Mouse (Mus musculus) liver, embryonic 11.5 days (tissue): ENCODE results near the gene Cmip. TPM values are rescaled to one million over a fixed set of nuclear protein-coding genes. Genes with fewer than 3 reads are reported as not detected.
"Not testable (repeated sequence)": the region's sequence is repeated elsewhere in the genome, so short reads cannot be mapped to it uniquely, and the experiment has no call there.

Experiments used
- ATAC-seq: fragments of 200-750 bp; cut with Nextera tagmentation; replicated peaks from 2 replicates; pipeline ENCODE4 v1.8.0; 2017; ENCODE audit warnings: moderate number of reproducible peaks, mild to moderate bottlenecking, moderate TSS enrichment, moderate library complexity; ENCODE audit not compliant: low FRiP score
- DNase-seq: peaks from one replicate; pipeline ENCODE4 v3.0.0-alpha.2; 2017; ENCODE audit warnings: low spot score
- H3K27ac ChIP-seq: fragments of 300-500 bp; sonication (generic); 2 replicates; pipeline ENCODE4 v1.5.1; 2014; ENCODE audit warnings: mild to moderate bottlenecking, low read depth, low read length, control low read depth
- H3K27me3 ChIP-seq: fragments of 300-500 bp; sonication (generic); replicated peaks from 2 replicates; pipeline ENCODE4 v1.6.1; 2014; ENCODE audit warnings: low read length, mixed read lengths; ENCODE audit not compliant: control insufficient read depth, insufficient read depth
- H3K36me3 ChIP-seq: fragments of 300-500 bp; sonication (generic); 2 replicates; pipeline ENCODE4 v1.6.1; 2014; ENCODE audit warnings: mild to moderate bottlenecking, low read length, moderate library complexity, mixed read lengths; ENCODE audit not compliant: control insufficient read depth, insufficient read depth
- H3K4me1 ChIP-seq: fragments of 300-500 bp; sonication (generic); replicated peaks from 2 replicates; pipeline ENCODE4 v1.6.1; 2014; ENCODE audit warnings: low read length, mixed read lengths; ENCODE audit not compliant: control insufficient read depth, insufficient read depth
- H3K4me2 ChIP-seq: fragments of 300-500 bp; sonication (generic); 2 replicates; pipeline ENCODE4 v1.6.1; 2014; ENCODE audit warnings: mild to moderate bottlenecking, control low read depth, moderate library complexity
- H3K4me3 ChIP-seq: fragments of 300-500 bp; sonication (generic); 2 replicates; pipeline ENCODE4 v1.5.1; 2014; ENCODE audit warnings: low read depth, low read length, control low read depth
- H3K9ac ChIP-seq: fragments of 300-500 bp; sonication (generic); 2 replicates; pipeline ENCODE4 v1.6.1; 2014; ENCODE audit warnings: low read depth, low read length, control low read depth
- H3K9me3 ChIP-seq: fragments of 300-500 bp; sonication (generic); 2 replicates; pipeline ENCODE4 v1.6.1; 2016; ENCODE audit warnings: low read length, inconsistent platforms, mixed read lengths; ENCODE audit not compliant: control insufficient read depth
- WGBS: fragments of 180-500 bp; shearing (Covaris S2); extraction: QIAGEN DNeasy Blood & Tissue Kit; methylation state at CpG from one replicate; pipeline ENCODE4 v1.1.7; 2014; 5-methylcytosine and 5-hydroxymethylcytosine counted together
- polyA plus RNA-seq: library from polyadenylated mRNA; unstranded; fragments of >200 nt; fragmentation: Nextera tagmentation; extraction: Ambion mirVana; gene quantifications from 2 replicates; pipeline ENCODE4 v1.2.1, GENCODE M21; 2014

Gene Cmip
- polyA plus RNA-seq, 1 experiment from 2014 or later, result 17.1 TPM

GRCm38 (mm10) chr8:117421838-117422237 lies 165.0 kb downstream of the Cmip start:
- H3K4me2 ChIP-seq, result no peak overlapping the region
- peaks cover 6% of the 10 kb centered on the region for H3K4me1 ChIP-seq
- WGBS, result 53% methylated on average over 5 of the region's 5 CpGs
- no peak overlapping the region for H3K9ac ChIP-seq
- no peak for ATAC-seq
- H3K27me3 ChIP-seq, result no peaks in the 10 kb centered on the region
- peaks cover 10% of the 10 kb centered on the region; the same call in 1 of the 2 replicates for H3K36me3 ChIP-seq
- no peak overlapping the region for H3K4me3 ChIP-seq
- no peak overlapping the region for H3K27ac ChIP-seq
- no peaks in the 10 kb centered on the region for H3K9me3 ChIP-seq
- no peak for DNase-seq

- 93% methylated on average over 6 of the region's 6 CpGs for WGBS
These were observed 165.5 kb downstream of the Cmip start for GRCm38 (mm10) chr8:117422343-117422742.

GRCm38 (mm10) chr8:117423029-117423428 lies 166.2 kb downstream of the Cmip start:
- no peak overlapping the region for H3K4me2 ChIP-seq
- no peaks in the 10 kb centered on the region for H3K9me3 ChIP-seq
- peaks cover 12% of the 10 kb centered on the region; the same call in 1 of the 2 replicates for H3K36me3 ChIP-seq
- H3K9ac ChIP-seq, result no peak overlapping the region
- no peaks in the 10 kb centered on the region for H3K27me3 ChIP-seq
- DNase-seq (no peak), ATAC-seq (no peak)
- no peak overlapping the region for H3K4me3 ChIP-seq
- WGBS, result 78% methylated on average over 4 of the region's 4 CpGs
- H3K27ac ChIP-seq, result no peak overlapping the region
- peaks cover 6% of the 10 kb centered on the region for H3K4me1 ChIP-seq

More at GRCm38 (mm10) chr8:117422343-117422742, 165.5 kb downstream of the Cmip start:
- H3K4me3 ChIP-seq, result no peak overlapping the region
- H3K9me3 ChIP-seq, result no peaks in the 10 kb centered on the region
- H3K4me1 ChIP-seq, result peaks cover 6% of the 10 kb centered on the region
- no peak overlapping the region for H3K4me2 ChIP-seq
- no peak overlapping the region for H3K27ac ChIP-seq
- H3K27me3 ChIP-seq, result no peaks in the 10 kb centered on the region
- H3K36me3 ChIP-seq, result peaks cover 10% of the 10 kb centered on the region; the same call in 1 of the 2 replicates
- ATAC-seq (no peak), DNase-seq (no peak)
- H3K9ac ChIP-seq, result no peak overlapping the region

GRCm38 (mm10) chr8:117427816-117428215 lies 171.0 kb downstream of the Cmip start:
- not testable (repeated sequence) for H3K27me3 ChIP-seq

GRCm38 (mm10) chr8:117428524-117429162 lies 171.8 kb downstream of the Cmip start:
- H3K36me3 ChIP-seq, result peaks cover 27% of the 10 kb centered on the region
- DNase-seq, result no peak

More at GRCm38 (mm10) chr8:117427816-117428215, 171.0 kb downstream of the Cmip start:
- ATAC-seq, DNase-seq, H3K9me3 ChIP-seq, H3K4me3 ChIP-seq, H3K4me1 ChIP-seq, H3K27ac ChIP-seq, H3K9ac ChIP-seq, H3K4me2 ChIP-seq: not testable (repeated sequence)
- peaks cover 27% of the 10 kb centered on the region for H3K36me3 ChIP-seq
- whole genome bisulfite sequencing, result 86% methylated on average over 8 of the region's 8 CpGs

GRCm38 (mm10) chr8:117430624-117431023 lies 173.8 kb downstream of the Cmip start:
- Histone ChIP-seq H3K4me3 (no peak overlapping the region), H3K4me1 (no peaks in the 10 kb centered on the region), H3K36me3 (peaks cover 24% of the 10 kb centered on the region), H3K27ac (no peak overlapping the region), H3K9me3 (no peaks in the 10 kb centered on the region), H3K27me3 (no peaks in the 10 kb centered on the region), H3K9ac (no peak overlapping the region), H3K4me2 (no peak overlapping the region)
- 86% methylated on average over 4 of the region's 4 CpGs for WGBS
- DNase-seq (no peak), ATAC-seq (no peak)

More at GRCm38 (mm10) chr8:117428524-117429162, 171.8 kb downstream of the Cmip start:
- Histone ChIP-seq H3K9ac (no peak overlapping the region), H3K4me1 (no peaks in the 10 kb centered on the region), H3K4me2 (no peak overlapping the region), H3K27me3 (no peaks in the 10 kb centered on the region), H3K4me3 (no peak overlapping the region), H3K9me3 (no peaks in the 10 kb centered on the region), H3K27ac (no peak overlapping the region)
- ATAC-seq, result no peak
- WGBS, result 86% methylated on average over 21 of the region's 21 CpGs

DNA sequence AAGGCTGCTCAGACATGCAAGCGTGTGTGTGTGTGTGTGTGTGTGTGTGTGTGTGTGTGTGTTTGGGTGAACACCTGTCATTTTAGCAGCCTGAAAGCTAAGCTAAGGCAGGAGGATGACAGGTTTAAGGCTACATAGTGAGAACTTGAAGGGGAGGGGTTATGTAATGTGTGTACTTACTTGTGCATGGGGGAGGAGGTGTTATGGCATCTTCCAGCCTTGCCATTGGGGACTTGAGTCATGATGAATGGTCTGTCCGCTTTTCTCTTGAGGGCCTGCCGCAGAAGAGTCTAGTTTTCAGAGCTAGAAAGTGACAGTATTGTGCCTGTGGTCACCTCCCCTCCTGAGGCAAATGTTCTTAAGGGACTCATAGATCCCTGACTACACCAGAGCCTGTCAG lies 174.7 kb downstream of the Cmip start:
- Histone ChIP-seq H3K27ac (no peak overlapping the region), H3K4me2 (no peak overlapping the region), H3K9me3 (no peaks in the 10 kb centered on the region), H3K27me3 (no peaks in the 10 kb centered on the region), H3K9ac (no peak overlapping the region), H3K36me3 (peaks cover 26% of the 10 kb centered on the region), H3K4me1 (no peaks in the 10 kb centered on the region), H3K4me3 (no peak overlapping the region)
- WGBS, result 92% methylated on average over 3 of the region's 3 CpGs
- DNase-seq, result no peak
- no peak for ATAC-seq

DNA sequence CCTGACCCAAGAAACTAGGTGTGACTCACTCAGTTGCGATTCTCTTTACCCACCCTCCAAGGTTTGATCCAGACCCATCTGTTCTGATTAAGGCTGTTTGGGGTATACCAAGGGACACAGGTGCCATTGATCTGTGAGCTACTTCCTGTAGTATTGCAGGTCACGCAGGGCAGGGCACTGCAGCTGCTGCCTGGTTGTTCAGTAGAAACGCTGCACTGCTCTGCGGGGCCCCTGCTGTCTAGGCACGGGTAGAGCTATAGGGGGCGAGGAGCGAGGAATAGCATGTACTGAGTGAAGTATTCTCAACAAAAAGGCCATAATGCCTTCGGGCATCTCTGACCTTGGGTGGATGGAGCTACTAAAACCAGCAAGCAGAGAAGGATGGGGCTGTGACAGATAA lies 175.2 kb downstream of the Cmip start:
- DNase-seq, result no peak
- H3K27me3 ChIP-seq, result no peaks in the 10 kb centered on the region
- H3K36me3 ChIP-seq, result peaks cover 27% of the 10 kb centered on the region
- H3K27ac ChIP-seq, result no peak overlapping the region
- no peak overlapping the region for H3K9ac ChIP-seq
- ATAC-seq, result no peak
- H3K4me2 ChIP-seq, result no peak overlapping the region
- WGBS, result 92% methylated on average over 8 of the region's 8 CpGs
- no peaks in the 10 kb centered on the region for H3K4me1 ChIP-seq
- H3K4me3 ChIP-seq, result no peak overlapping the region
- no peaks in the 10 kb centered on the region for H3K9me3 ChIP-seq

DNA sequence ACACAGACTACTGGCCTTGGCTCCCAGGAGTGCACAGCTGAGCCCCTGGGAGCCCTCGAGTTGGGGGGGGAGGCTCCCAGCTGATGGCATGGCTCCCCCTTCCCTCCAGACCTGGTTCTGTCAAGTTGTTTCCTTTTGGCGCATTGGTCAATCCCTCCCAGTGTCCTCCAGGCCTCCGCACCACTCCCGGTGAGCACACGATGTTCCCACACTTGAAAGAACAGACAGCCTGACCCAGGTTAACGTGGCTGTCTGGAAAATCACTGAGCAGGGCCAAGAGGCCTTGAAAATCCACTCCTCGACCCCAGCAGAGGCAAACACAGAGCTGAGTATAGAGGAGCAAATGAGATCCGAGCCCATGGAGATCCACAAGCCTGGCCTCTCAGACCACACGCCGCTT lies 177.1 kb downstream of the Cmip start:
- no peak for DNase-seq
- ATAC-seq, result no peak
- Histone ChIP-seq H3K9ac (no peak overlapping the region), H3K4me3 (no peak overlapping the region), H3K27me3 (no peaks in the 10 kb centered on the region), H3K4me2 (no peak overlapping the region), H3K4me1 (peaks cover 5% of the 10 kb centered on the region; the same call in 1 of the 2 replicates), H3K36me3 (peaks cover 33% of the 10 kb centered on the region), H3K9me3 (no peaks in the 10 kb centered on the region), H3K27ac (no peak overlapping the region)
- 85% methylated on average over 10 of the region's 10 CpGs for WGBS
